Comparison of ENCODE assay signal across 8 mouse cellular contexts in genomic region chr2:77815775-77816412, GRCm38 (mm10). TPM values are rescaled to one million over a fixed set of nuclear protein-coding genes. Genes with fewer than 3 reads are reported as not detected.
DNase-seq lines count a peak whose midpoint lies in the region; ATAC-seq and TF ChIP-seq lines count a peak whose summit lies in the region.

No protein-coding gene starts in this region.

- peak; percentile 4 for DNase-seq in adrenal gland, adult 2 months
- DNase-seq in adrenal gland, postnatal 14 days, result no peak
- DNase-seq in Muller cell, postnatal 12 days (ENCODE audit: inconsistent ontology term), result peak; percentile 16
- peak; percentile 31 for DNase-seq in forebrain, embryonic 10.5 days (ENCODE audit: extremely low spot score, low spot score)
- DNase-seq in urinary bladder, adult 2 months (ENCODE audit: low spot score), result no peak

- H3K4me3 ChIP-seq in forebrain, embryonic 10.5 days, result peak overlapping the region; percentile 72
- peak overlapping the region; percentile 62 for H3K4me3 ChIP-seq in intestine, embryonic 15.5 days (replicated peaks)
- peak overlapping the region; percentile 41 for H3K4me3 ChIP-seq in liver, embryonic 16.5 days (ENCODE audit: low read depth, low read length)
- H3K4me3 ChIP-seq in testis, adult 2 months (ENCODE audit: control insufficient read depth, low read depth, low read length), result peak overlapping the region; percentile 87

- H3K9ac ChIP-seq in intestine, embryonic 15.5 days, result peak overlapping the region; percentile 47
- H3K9ac ChIP-seq in liver, embryonic 16.5 days (ENCODE audit: low read depth, low read length), result no peak overlapping the region

- no peaks in the 10 kb centered on the region for H3K36me3 ChIP-seq in forebrain, embryonic 10.5 days (replicated peaks)
- H3K36me3 ChIP-seq in intestine, embryonic 15.5 days, result no peaks in the 10 kb centered on the region
- no peaks in the 10 kb centered on the region for H3K36me3 ChIP-seq in liver, embryonic 16.5 days (ENCODE audit: control insufficient read depth, insufficient read depth)
- H3K36me3 ChIP-seq in testis, adult 2 months (ENCODE audit: control insufficient read depth, insufficient read depth, low read length), result no peaks in the 10 kb centered on the region

- peak; percentile 50; the same call in 1 of the 2 replicates for TF ChIP-seq POLR2A in testis, adult 2 months (IDR thresholded peaks at IDR 0.05; ENCODE audit: control insufficient read depth, low read depth, low read length)

- peaks cover 16% of the 10 kb centered on the region for H3K4me1 ChIP-seq in forebrain, embryonic 10.5 days
- no peaks in the 10 kb centered on the region; the same call in 1 of the 2 replicates for H3K4me1 ChIP-seq in intestine, embryonic 15.5 days (replicated peaks)
- H3K4me1 ChIP-seq in liver, embryonic 16.5 days (ENCODE audit: control insufficient read depth, low read depth, low read length), result no peaks in the 10 kb centered on the region
- H3K4me1 ChIP-seq in testis, adult 2 months (ENCODE audit: control insufficient read depth, insufficient read depth, low read length), result peaks cover 2% of the 10 kb centered on the region

- H3K27ac ChIP-seq in forebrain, embryonic 10.5 days, result peak overlapping the region; percentile 77
- H3K27ac ChIP-seq in intestine, embryonic 15.5 days, result peak overlapping the region; percentile 15; the same call in 1 of the 2 replicates
- H3K27ac ChIP-seq in liver, embryonic 16.5 days (ENCODE audit: low read length), result no peak overlapping the region
- H3K27ac ChIP-seq in testis, adult 2 months (ENCODE audit: control insufficient read depth, insufficient read depth, low read depth, low read length), result peak overlapping the region; percentile 79

- TF ChIP-seq CTCF in testis, adult 2 months (IDR thresholded peaks at IDR 0.05; ENCODE audit: control insufficient read depth, insufficient read depth, insufficient replicate concordance, low read depth, low read length), result no peak

- ATAC-seq in intestine, embryonic 15.5 days, result 0 out of 2 replicates have a peak, but pooled peaks have one; percentile 40
- ATAC-seq in liver, embryonic 16.5 days (ENCODE audit: low read depth), result no peak

- H3K4me2 ChIP-seq in intestine, embryonic 15.5 days (replicated peaks), result peak overlapping the region; percentile 99
- H3K4me2 ChIP-seq in liver, embryonic 16.5 days (ENCODE audit: low read depth, low read length), result peak overlapping the region; percentile 52

- WGBS in forebrain, embryonic 10.5 days, result 6% methylated on average over 20 of the region's 20 CpGs
- WGBS in intestine, embryonic 15.5 days, result 5% methylated on average over 20 of the region's 20 CpGs
- WGBS in liver, embryonic 16.5 days (ENCODE audit: insufficient replicate concordance), result 6% methylated on average over 20 of the region's 20 CpGs

- peaks cover 1% of the 10 kb centered on the region; the same call in 1 of the 2 replicates for H3K9me3 ChIP-seq in forebrain, embryonic 10.5 days
- H3K9me3 ChIP-seq in intestine, embryonic 15.5 days, result no peaks in the 10 kb centered on the region
- no peaks in the 10 kb centered on the region for H3K9me3 ChIP-seq in liver, embryonic 16.5 days (replicated peaks; ENCODE audit: control insufficient read depth, low read length)

- H3K27me3 ChIP-seq in forebrain, embryonic 10.5 days (ENCODE audit: poor library complexity, severe bottlenecking), result peaks cover 67% of the 10 kb centered on the region
- H3K27me3 ChIP-seq in intestine, embryonic 15.5 days (replicated peaks), result peaks cover 16% of the 10 kb centered on the region
- H3K27me3 ChIP-seq in liver, embryonic 16.5 days (ENCODE audit: control insufficient read depth, insufficient read depth, low read depth, low read length), result peaks cover 35% of the 10 kb centered on the region
- H3K27me3 ChIP-seq in testis, adult 2 months (ENCODE audit: control insufficient read depth, insufficient read depth, low read length), result no peaks in the 10 kb centered on the region

RNA-seq across cellular contexts. Expression of gene Zfp385b, which starts 3.5 kb away (rescaled TPM):
- total RNA-seq in adrenal gland, adult 2 months (2021), result 1 to 10 TPM in 1 of 2 experiments, not detected in 1; 1.6 TPM
- 0.69 and 1.3 TPM in 2 replicates for polyA plus RNA-seq in adrenal gland, adult 2 months (2012; rRNA removed)
- total RNA-seq in adrenal gland, postnatal 14 days (2021), result 0.49 and 1.9 TPM in 2 replicates
- 0.72 and 0.76 TPM in 2 replicates for polyA plus RNA-seq in forebrain, embryonic 10.5 days (2016; fragmentation: Nextera tagmentation; extraction: Ambion mirVana)
- polyA plus RNA-seq in intestine, embryonic 15.5 days (2015; fragmentation: Nextera tagmentation; extraction: Ambion mirVana), result 7.2 and 7.5 TPM in 2 replicates
- polyA plus RNA-seq in liver, embryonic 16.5 days (2015; fragmentation: Nextera tagmentation; extraction: Ambion mirVana), result 6.9 and 8.1 TPM in 2 replicates
- 8.1 and 8.8 TPM in 2 replicates for polyA plus RNA-seq in testis, adult 2 months (2012; rRNA removed)
- polyA plus RNA-seq in urinary bladder, adult 2 months (2012; rRNA removed), result 2.0 and 3.7 TPM in 2 replicates

Comparison
In these comparisons a context has a peak if more than half of its experiments do, and no peak if none do; other contexts are left out.
1. DNase-seq: peak in adrenal gland, adult 2 months (single experiment), Muller cell, postnatal 12 days (single experiment) and forebrain, embryonic 10.5 days (single experiment); none in adrenal gland, postnatal 14 days (single experiment) and urinary bladder, adult 2 months (single experiment).
2. Peak in every context shown above with its lines, with median percentiles within 50 percentile points of each other: H3K4me3 ChIP-seq.